Mouse (Mus musculus) granulocyte monocyte progenitor cell, adult 5-6 weeks (primary cell): ENCODE data around the gene Atrn. TPM values are rescaled to one million over a fixed set of nuclear protein-coding genes. Genes with fewer than 3 reads are reported as not detected.

Experiments
- ATAC-seq: replicated peaks from 2 replicates; pipeline ENCODE4 v1.8.0; 2016; ENCODE audit warnings: mild to moderate bottlenecking, moderate TSS enrichment, inconsistent platforms; ENCODE audit not compliant: poor library complexity, severe bottlenecking
- total RNA-seq, 2 experiments: library from RNA; stranded (forward) in 1 of 2; stranded (reverse) in 1 of 2; fragments of 200-712, 200-1000 nt in 1 of 2; fragments of >200 nt in 1 of 2; fragmentation: Nextera tagmentation in 1 of 2; gene quantifications; 2 replicates each; pipeline ENCODE4 v1.2.3; 2014 to 2017

Atrn gene
- total RNA-seq, 2 experiments from 2014 or later, result 37.3 to 37.7 TPM

DNA sequence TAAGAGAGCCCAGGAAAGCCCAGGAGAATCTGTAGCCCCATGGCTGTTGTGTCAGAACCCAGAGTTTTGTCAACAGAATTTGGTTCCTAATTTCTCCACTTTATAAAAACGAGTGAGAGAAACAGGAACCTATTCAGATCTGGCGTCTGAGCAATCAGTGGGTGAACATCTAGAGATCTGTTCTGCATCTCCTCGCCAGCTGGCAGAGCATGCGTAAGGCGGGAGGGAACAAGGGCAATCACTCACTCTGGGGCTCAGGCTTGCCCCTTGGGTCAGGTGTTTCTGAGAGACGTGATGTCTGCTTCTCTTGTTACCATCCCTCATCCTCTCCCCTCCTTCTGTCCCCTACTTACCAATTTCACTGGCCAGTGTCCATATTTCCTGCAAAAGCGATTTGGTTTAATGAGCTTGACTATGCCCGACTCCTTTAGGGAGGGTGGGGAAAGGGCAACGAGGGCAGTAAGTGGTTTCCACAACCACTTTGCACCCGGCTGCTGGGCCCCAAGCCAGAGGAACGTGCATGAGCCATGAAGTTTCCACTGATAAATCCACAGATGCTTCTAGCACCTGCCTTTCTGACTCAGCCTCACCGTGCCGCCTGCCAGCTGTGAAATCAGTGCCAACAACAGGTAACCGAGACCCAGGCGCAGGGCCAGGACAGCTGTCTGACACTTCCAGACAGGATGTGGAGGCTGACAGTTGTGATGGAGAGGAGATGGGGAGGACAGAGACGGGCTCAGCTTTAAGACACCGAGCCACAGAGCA lies 131.1 kb downstream of the Atrn start:
- peak; percentile 67 for ATAC-seq

DNA sequence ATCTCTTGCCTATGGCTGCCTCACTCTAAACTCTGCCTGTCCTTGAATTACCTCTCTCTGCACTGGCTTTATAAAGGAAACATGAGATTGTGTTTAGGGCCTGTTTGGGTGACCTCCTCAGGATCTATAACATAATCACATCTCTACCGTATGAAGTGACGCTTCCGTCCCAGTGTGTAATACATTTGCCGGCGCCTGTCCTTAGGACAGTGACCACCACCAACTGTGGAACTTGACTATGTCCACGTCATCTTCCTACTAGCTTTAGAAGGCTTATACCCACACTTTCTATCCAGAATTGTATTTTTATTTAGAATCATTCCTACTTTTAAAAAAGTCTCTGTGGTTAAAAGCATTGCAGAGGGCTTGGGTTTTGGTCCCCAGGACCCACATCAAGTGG lies 131.9 kb downstream of the Atrn start:
- ATAC-seq, result no peak

DNA sequence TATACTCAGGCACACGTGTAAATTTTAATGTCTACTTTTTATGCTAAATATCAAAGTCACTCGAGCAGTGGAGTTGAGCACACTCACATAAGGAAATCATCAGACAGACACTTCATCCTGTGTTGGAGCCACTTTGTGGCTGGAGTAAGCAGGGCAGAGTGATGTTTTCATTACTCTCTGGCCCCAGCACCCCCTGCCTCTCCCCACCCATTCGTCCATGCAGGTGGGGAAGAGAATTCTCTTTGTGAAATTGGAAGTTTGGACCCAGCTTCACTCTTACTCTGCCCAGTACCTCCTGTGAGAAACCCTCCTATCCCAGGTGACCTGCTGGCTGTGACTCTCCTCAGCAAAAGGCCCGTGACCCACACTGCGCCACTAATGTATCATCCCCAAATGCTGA lies 132.4 kb downstream of the Atrn start:
- ATAC-seq, result no peak

DNA sequence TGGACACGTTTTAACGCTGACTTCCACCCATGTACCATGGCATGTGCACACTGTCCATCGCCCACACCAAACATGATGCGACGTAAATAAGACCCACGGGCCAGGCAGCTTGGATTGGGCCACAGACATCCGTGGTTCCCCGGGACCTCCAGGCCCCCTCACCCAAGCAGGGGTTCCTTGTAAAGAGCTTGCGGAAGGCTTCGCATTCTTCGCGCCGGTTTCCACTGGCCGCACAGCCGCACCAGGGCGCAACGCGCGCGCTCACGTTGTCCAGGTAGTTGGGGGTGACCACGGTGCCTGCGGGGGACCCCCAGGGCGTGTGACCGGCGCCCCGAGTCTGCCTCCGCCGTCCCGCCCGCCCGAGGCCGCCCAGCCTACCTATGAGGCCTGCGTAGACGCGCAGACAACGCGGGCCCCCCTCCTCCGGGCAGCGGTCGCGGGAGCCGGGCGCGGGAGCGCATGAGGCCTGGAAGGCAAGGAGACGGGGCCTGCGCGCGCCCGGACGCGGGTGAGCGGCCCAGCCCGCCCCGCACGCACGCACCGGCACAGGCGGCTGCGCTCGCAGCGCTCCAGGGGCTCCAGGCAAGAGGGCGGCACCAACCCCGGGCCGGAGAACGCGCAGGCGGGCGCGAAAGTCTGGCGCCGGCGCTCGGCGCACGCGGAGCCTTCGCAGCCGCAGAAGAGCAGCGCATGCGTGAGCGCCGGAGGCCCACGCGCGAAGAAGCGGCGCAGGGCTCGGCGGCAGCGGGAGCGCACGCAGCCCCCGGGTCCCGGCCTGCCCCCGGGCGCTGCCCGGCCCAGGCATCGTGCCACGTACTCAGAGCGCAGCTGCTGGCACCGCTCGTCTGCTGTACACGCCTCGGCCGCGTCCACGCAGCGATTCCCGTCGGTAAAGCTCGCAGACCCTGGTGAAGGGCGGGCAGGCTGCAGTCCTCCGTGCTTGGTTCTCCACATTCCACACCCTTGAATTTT lies 134.8 kb downstream of the Atrn start:
- no peak for ATAC-seq

DNA sequence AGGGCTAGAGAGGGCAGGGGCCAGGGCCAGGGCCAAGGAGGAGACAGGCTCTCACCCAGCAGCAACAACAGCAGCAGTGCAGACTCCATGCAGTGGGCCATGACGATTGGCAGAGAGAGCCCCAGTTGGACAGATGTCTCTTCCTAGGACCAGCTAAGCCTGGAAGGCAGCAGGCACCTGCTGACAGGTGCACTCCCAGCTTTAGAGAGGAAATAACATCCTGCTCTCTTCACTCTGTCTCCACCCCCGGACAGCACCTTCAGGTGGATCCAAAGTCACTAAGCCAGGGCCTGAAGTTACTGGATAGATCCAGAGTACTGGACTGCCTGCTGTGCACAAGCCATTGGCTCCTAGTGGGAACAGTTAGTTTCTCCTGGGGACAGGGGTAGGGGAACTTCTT lies 136.7 kb downstream of the Atrn start, which contains the start of gene Gfra4:
Gene Gfra4 (minus strand): TSS at position 101 of the 400 bp plus-strand sequence.
- ATAC-seq, result no peak

DNA sequence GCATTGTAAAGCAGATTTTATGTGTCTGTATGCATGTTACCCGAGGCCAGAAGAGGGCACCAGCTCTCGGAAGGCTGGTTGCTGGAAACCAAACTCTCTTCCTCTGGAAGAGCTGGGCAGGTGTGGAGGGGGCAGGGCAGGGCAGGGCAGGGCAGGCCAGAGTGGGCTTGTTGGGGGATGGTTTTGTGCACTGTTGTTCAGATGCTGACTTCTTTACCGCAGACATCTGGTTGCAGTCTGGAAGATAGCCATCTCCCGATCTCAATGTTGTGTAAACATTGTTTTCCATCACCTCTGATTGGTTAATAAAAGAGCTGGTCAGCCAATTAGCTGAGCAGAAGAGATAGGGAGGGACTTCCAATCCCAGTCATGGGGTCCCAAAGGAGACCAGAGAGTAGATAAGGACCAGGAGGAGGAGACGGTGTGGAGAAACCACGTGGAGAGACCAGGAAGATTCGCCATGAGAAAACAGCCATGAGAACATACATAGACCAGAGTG lies 138.1 kb downstream of the Atrn start:
- ATAC-seq, result no peak

DNA sequence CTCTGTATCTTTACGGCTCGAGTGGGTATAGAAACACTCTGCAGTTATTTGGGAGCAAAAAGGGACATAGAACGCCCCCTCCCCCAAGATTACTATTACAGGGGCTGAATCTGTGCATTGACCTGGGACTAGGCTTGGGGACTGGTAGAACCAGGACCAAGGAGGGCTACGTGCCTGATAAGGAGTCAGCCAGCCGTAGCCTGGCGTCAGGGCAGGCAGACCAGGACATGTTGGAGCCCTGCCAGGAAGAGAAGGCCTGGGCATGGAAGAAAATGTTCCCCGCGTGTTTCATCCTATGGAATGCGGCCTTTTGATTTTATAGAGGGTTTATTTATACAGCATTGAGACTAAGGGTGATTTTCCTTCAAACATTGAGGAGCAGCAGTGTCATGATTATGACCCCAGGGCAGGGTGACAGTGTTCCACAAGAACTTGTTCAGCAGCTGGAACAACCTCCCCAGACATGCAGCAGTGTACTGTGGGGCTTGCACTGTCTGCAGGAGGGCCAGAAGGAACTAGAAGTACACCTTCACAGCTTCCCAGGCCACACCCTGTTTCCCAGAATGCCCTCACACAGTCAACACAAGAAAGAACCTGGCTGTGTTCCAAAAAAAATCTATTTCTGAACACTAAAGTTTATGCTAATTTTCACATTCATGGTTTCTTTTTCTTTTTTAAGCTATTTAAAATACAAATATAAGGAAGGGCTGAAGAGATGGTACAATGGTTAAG lies 138.9 kb downstream of the Atrn start:
- no peak for ATAC-seq

DNA sequence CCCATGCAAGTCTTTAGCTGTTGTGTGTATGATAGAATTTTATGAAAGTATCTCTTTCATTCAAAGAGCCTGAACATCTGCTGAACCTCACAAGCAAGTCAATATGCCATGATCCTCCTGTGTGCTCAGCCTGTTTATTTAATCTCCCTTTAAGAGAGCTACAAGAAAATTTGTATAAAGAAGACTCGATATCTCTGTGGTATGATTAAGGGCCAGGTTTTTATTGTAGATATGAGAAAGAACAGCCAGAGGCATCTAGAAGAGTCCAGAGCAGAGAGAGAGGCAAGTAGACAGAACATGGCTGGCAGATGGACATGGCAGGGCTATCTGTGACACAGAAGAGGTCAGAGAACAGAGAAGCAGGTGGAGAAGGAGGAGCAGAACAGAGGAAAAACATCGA lies 139.7 kb downstream of the Atrn start:
- ATAC-seq, result no peak

DNA sequence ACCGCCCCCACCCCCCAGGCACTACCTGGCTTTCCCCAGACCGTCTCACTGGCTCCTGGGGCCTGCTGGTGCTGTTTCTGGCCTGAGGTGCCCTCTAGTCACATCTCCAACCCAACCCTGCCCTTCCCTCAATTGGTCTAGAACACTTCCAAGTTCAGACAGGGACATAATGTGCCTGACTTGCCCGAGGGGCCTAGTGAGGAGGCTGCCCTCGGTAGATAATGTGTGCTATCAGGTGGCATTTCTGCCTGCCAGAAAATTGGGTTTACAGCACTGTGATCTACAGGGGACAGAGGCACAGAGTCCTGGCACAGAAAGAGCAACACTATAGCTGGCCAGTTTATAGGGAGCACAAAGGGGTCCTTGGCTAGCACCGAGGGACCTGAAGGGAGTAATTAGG lies 145.7 kb downstream of the Atrn start:
- no peak for ATAC-seq

DNA sequence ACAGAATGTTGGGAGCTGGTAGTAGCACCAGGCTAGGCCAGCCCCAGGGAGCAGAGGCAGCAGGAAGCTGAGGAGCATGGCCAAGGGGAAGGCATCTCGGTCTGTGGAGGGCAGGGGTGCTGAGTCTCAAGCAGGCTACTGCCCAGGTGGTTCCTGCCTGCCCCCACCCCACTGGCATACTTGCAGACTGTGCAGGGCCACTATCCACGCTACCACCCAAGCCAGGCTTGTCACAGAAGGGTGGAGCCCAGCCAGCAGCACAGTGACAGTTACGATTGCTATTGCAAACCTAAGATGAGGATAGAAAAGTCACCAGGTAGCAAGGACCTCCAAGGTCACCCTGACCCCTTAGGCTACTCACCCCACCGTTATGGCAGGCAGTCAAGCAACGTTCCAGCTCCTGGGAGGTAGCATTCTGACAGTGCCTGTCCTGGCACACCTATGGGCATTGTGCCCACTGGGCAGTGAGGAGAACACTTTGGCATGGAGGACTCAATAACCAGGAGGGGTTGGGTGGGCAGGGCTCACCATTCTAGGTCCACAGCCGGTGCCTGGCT lies 146.6 kb downstream of the Atrn start:
- ATAC-seq, result no peak

DNA sequence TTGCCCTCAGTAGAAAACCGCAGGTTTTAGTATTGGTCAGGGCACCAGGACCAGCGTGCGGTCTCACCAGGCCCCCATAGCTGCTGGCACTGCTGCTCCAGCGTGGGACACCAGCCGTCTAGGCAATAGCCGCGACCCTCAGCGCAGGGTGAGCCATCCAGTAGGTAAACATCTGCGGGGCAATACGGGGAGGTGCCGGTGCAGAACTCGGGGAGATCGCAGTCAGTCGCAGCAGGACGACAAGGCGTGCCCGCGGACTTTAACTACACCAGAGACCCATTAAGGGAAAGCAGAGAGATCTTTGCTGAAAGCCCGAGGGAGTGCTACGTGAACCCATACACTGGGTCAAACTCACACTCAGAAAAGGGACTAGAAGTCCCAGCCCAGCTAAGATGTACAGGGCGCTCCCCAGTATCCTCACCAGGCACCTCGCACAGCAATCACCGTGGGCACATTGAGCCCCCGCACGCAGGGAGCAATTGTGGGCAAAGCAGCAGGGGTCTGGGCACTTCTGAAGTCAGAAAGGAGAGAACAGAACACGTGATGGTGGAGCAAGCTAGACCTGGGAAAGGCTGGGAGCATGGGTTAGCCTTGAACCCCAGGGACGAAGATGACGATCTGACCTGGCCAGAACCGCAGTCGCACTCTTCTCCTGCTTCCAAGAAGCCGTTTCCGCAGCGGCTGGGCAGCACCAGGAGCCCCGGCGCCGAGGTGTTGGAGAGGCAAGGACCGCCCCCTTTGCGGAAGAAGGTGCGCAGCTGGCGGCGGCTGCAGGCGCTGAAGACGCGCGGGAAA lies 147.8 kb downstream of the Atrn start:
- peak; percentile 23 for ATAC-seq

DNA sequence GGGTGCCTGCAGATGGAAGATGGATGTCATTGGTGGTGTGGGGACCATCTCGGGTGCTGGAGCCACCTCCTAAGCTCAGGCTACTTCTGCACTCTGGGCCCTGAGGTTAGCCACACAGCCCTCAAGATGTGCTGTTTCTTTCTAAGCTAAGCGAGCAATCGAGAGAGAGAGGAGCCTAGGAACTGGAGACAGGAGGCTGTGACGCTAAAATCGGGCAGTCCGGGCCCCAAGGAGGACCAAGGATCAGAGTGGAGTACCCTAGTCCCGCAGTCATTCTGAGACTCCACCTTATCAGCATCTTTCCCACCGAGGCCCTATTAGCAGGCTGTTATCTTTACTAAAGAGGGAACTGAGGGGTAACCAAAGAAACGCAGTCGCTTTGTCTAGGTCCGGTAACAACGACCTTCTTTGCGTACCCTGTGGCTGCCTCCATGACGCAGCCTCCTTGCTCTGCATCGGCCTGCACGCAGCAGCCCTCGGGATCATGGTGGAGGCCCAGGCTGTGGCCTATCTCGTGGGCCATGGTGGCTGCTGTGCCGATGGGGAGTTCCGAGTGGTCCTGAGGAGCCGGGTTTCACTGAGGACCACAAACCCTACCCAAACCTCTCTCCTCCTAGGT lies 148.5 kb downstream of the Atrn start:
- no peak for ATAC-seq

DNA sequence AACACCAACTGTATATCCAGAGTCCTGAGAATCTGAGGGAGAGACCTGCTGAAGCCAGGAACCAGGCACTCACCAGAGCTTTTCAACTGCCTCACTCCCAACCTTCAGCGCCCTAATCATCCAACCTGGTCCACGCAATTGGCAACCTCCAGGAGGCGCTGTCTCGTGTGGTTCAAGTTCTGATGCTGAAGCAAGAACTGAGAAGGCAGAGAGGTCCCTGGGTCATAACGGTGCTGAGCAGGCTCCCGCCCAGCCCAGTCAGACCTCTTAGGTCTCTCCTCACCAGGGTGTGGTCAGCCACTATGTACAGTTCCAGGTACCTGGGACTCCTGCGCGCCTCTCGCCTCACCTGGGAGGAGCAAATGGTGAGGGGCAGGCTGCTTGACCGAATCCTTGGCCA lies 149.3 kb downstream of the Atrn start:
- ATAC-seq, result peak; percentile 65

DNA sequence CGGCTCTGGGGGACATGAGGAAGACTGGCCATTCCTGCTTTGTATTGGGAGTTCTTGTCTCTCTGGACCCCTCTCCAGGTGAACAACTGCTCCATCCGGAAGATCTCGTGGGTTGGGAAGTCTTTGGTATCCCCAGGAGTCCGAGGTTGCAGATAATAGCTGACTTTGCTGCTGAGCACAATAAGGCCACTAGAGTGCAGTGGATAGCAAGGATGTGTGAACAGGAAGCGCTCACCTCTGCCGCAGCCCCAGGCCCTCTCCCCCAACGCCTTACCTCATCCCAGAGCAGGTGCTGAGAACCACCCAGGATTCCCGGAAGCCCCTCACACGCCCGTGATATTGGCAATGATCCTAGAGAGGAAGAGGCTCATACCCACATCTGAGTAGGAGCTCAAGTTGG lies 149.9 kb downstream of the Atrn start:
- ATAC-seq, result peak; percentile 62

DNA sequence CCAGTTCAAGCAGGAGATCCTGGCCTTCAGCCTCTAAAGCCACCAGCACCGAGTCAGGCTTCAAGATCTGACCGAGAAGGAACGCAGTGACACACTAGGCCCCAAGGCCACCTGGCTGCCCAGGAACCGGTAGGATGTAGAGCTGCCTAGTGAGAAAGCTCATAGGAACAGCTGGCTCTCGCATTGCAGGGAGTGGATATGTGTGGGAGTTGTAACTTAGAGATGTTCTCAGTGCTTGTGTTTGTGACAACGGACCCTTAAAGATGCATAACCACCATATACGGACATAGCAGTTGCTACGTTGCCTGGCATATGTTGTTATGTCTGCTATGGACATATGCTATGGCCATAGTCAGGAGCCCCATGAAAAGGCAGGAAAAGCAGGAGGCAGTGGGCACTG lies 152.4 kb downstream of the Atrn start:
- ATAC-seq, result no peak

DNA sequence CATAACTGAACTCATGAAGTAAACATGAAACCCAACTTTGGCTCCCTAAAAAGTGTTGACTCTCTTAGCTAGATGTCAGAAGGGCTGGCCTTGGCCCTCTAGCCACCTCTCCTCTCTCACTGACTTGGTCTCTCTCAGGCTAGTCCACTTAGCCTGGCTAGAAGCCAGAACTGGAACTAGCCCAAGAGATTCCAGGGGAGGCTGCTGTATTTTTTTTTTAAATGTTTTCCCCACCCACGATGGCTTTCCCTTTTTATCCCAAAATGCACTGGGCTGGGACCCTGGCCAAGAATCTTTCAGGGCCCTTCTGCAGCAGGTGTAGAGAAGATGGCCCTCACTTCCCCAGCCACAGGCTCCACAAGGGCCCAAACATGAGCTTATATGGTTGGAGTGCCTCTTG lies 153.1 kb downstream of the Atrn start:
- no peak for ATAC-seq

DNA sequence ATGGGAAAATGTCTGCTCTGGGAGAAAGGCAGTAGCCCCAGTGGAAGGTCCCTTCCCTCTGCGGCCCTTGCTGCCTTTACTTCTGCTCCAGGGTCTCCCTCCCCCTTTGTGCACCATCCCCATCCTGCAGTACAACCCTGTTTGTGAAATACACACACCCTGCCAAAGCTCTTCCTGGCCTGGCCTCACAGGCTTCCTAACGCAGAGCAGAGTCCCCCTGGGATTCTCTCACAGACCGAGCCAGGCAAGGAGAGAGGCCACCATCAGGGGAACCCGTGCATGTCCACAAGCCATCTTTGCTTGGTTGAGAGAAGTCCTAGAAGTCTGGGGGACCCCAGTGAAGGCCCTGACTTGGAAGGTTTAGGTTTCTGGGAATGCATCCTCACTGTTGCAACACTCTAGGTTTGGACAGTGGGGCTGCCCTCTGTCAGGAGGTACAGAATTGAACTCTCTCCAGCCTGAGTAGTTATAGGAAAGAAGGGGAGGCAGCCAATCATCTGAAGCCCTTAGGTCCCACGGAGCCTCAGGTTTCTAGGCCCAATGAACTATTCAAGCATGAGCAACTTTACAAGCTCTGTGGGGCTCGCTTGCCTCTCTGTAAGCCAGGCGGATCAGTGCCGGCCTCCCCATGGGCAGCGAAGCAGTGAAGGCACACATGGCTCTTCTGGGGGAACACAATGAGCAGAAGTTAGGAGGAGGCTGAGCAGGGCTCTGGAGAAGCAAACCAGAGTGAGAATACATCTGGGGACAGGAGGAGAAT lies 153.7 kb downstream of the Atrn start:
- no peak for ATAC-seq

DNA sequence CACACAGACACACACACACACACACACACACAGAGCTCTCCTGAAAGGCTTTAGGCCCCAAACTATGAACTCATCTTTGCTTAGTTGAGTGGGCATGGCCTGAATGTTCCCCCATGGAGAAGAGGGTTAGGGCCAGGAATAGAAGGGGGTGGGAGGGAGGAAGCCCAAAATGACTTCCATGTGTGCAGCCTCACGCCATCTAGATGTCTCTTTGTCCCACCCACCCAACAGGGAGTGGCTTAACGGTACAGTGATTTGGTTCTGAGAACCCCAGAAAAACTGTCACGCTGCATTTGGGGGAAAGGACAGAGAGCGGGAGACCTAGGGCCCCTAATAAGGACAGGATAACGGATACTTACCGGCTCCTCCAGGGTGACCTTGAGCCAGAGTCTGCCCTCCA lies 154.5 kb downstream of the Atrn start:
- ATAC-seq, result no peak
